Mouse (Mus musculus): ENCODE data around the gene Sp100. TPM values are rescaled to one million over a fixed set of nuclear protein-coding genes. Genes with fewer than 3 reads are reported as not detected.

Gene Sp100
- polyA plus RNA-seq, 1 experiment, result 0.14 TPM

GRCm38 (mm10) chr1:85749829-85750228 lies 100.0 kb downstream of the Sp100 start:
- no peaks in the 10 kb centered on the region for H3K27me3 ChIP-seq (ENCODE audit: control insufficient read depth, insufficient read depth, insufficient read length)
- no peak overlapping the region for H3K4me2 ChIP-seq (ENCODE audit: low read depth)
- H3K79me2 ChIP-seq (ENCODE audit: control insufficient read depth, insufficient read depth), result no peaks in the 10 kb centered on the region
- no peak overlapping the region for H3ac ChIP-seq (ENCODE audit: control insufficient read depth, insufficient read length)
- no peaks in the 10 kb centered on the region for H3K36me3 ChIP-seq (ENCODE audit: control insufficient read depth, insufficient read depth)
- TF ChIP-seq USF1 (IDR thresholded peaks at IDR 0.05; ENCODE audit: low read depth), result no peak
- no peak for TF ChIP-seq E2F4 (IDR thresholded peaks at IDR 0.05; ENCODE audit: insufficient read depth)
- TF ChIP-seq REST (IDR thresholded peaks at IDR 0.05; ENCODE audit: insufficient read depth, insufficient read length), result no peak
- no peak for TF ChIP-seq TCF12 (IDR thresholded peaks at IDR 0.05; ENCODE audit: insufficient read depth, poor library complexity, severe bottlenecking)
- peak in 1 of 3 experiments; percentile 37 for TF ChIP-seq MYOG (IDR thresholded peaks at IDR 0.05; ENCODE audit: control insufficient read depth in 1 of 3, insufficient read depth in 1 of 3, insufficient read length in 2 of 3, low read depth in 2 of 3)
- no peak for TF ChIP-seq POLR2AphosphoS2 (IDR thresholded peaks at IDR 0.05; ENCODE audit: insufficient read length, low read depth)
- peak in 1 of 3 experiments; percentile 51 for TF ChIP-seq MYOD1 (IDR thresholded peaks at IDR 0.05; ENCODE audit: control insufficient read depth in 1 of 3, insufficient read length in 2 of 3, low read depth in 2 of 3)
- TF ChIP-seq SRF (IDR thresholded peaks at IDR 0.05; ENCODE audit: control insufficient read depth, insufficient read length, low read depth), result no peak
- no peak for TF ChIP-seq CEBPB (IDR thresholded peaks at IDR 0.05; ENCODE audit: insufficient read depth, poor library complexity, severe bottlenecking)
- no peak for TF ChIP-seq MAX (IDR thresholded peaks at IDR 0.05; ENCODE audit: low read depth)
- no peak for TF ChIP-seq TCF3 (IDR thresholded peaks at IDR 0.05; ENCODE audit: insufficient read length, low read depth)
- TF ChIP-seq POLR2A (IDR thresholded peaks at IDR 0.05; ENCODE audit: insufficient read length, low read depth), result no peak
- no peak overlapping the region for H3K4me3 ChIP-seq

- no peak overlapping the region for H3K4me2 ChIP-seq (ENCODE audit: low read depth)
- H3K79me2 ChIP-seq (ENCODE audit: control insufficient read depth, insufficient read depth), result no peaks in the 10 kb centered on the region
- TF ChIP-seq CEBPB (IDR thresholded peaks at IDR 0.05; ENCODE audit: insufficient read depth, poor library complexity, severe bottlenecking), result no peak
- TF ChIP-seq SRF (IDR thresholded peaks at IDR 0.05; ENCODE audit: control insufficient read depth, insufficient read length, low read depth), result no peak
- TF ChIP-seq REST (IDR thresholded peaks at IDR 0.05; ENCODE audit: insufficient read depth, insufficient read length), result no peak
- TF ChIP-seq MAX (IDR thresholded peaks at IDR 0.05; ENCODE audit: low read depth), result no peak
- no peak for TF ChIP-seq POLR2AphosphoS2 (IDR thresholded peaks at IDR 0.05; ENCODE audit: insufficient read length, low read depth)
- TF ChIP-seq MYOG (IDR thresholded peaks at IDR 0.05; ENCODE audit: control insufficient read depth in 1 of 3, insufficient read depth in 1 of 3, insufficient read length in 2 of 3, low read depth in 2 of 3), result no peak
- no peak for TF ChIP-seq USF1 (IDR thresholded peaks at IDR 0.05; ENCODE audit: low read depth)
- TF ChIP-seq TCF3 (IDR thresholded peaks at IDR 0.05; ENCODE audit: insufficient read length, low read depth), result no peak
- TF ChIP-seq POLR2A (IDR thresholded peaks at IDR 0.05; ENCODE audit: insufficient read length, low read depth), result no peak
- no peak for TF ChIP-seq E2F4 (IDR thresholded peaks at IDR 0.05; ENCODE audit: insufficient read depth)
- no peak for TF ChIP-seq MYOD1 (IDR thresholded peaks at IDR 0.05; ENCODE audit: control insufficient read depth in 1 of 3, insufficient read length in 2 of 3, low read depth in 2 of 3)
- TF ChIP-seq TCF12 (IDR thresholded peaks at IDR 0.05; ENCODE audit: insufficient read depth, poor library complexity, severe bottlenecking), result no peak
- H3K4me3 ChIP-seq, result no peak overlapping the region
- H3K27me3 ChIP-seq (ENCODE audit: control insufficient read depth, insufficient read depth, insufficient read length), result no peaks in the 10 kb centered on the region
- H3ac ChIP-seq (ENCODE audit: control insufficient read depth, insufficient read length), result no peak overlapping the region
- no peaks in the 10 kb centered on the region for H3K36me3 ChIP-seq (ENCODE audit: control insufficient read depth, insufficient read depth)
Measured at GRCm38 (mm10) chr1:85750650-85751049, 100.9 kb downstream of the Sp100 start.

GRCm38 (mm10) chr1:85751494-85751893 lies 101.7 kb downstream of the Sp100 start:
- Histone ChIP-seq H3K27me3 (ENCODE audit: control insufficient read depth, insufficient read depth, insufficient read length) (no peaks in the 10 kb centered on the region), H3K36me3 (ENCODE audit: control insufficient read depth, insufficient read depth) (no peaks in the 10 kb centered on the region), H3ac (ENCODE audit: control insufficient read depth, insufficient read length) (no peak overlapping the region), H3K4me3 (no peak overlapping the region), H3K4me2 (ENCODE audit: low read depth) (no peak overlapping the region), H3K79me2 (ENCODE audit: control insufficient read depth, insufficient read depth) (no peaks in the 10 kb centered on the region)
- TF ChIP-seq TCF12 (IDR thresholded peaks at IDR 0.05; ENCODE audit: insufficient read depth, poor library complexity, severe bottlenecking), result no peak
- TF ChIP-seq SRF (IDR thresholded peaks at IDR 0.05; ENCODE audit: control insufficient read depth, insufficient read length, low read depth), result no peak
- TF ChIP-seq TCF3 (IDR thresholded peaks at IDR 0.05; ENCODE audit: insufficient read length, low read depth), result no peak
- TF ChIP-seq CEBPB (IDR thresholded peaks at IDR 0.05; ENCODE audit: insufficient read depth, poor library complexity, severe bottlenecking), result no peak
- no peak for TF ChIP-seq E2F4 (IDR thresholded peaks at IDR 0.05; ENCODE audit: insufficient read depth)
- TF ChIP-seq POLR2AphosphoS2 (IDR thresholded peaks at IDR 0.05; ENCODE audit: insufficient read length, low read depth), result no peak
- TF ChIP-seq MYOD1 (IDR thresholded peaks at IDR 0.05; ENCODE audit: control insufficient read depth in 1 of 3, insufficient read length in 2 of 3, low read depth in 2 of 3), result no peak
- TF ChIP-seq MYOG (IDR thresholded peaks at IDR 0.05; ENCODE audit: control insufficient read depth in 1 of 3, insufficient read depth in 1 of 3, insufficient read length in 2 of 3, low read depth in 2 of 3), result no peak
- no peak for TF ChIP-seq POLR2A (IDR thresholded peaks at IDR 0.05; ENCODE audit: insufficient read length, low read depth)
- TF ChIP-seq REST (IDR thresholded peaks at IDR 0.05; ENCODE audit: insufficient read depth, insufficient read length), result no peak
- no peak for TF ChIP-seq MAX (IDR thresholded peaks at IDR 0.05; ENCODE audit: low read depth)
- no peak for TF ChIP-seq USF1 (IDR thresholded peaks at IDR 0.05; ENCODE audit: low read depth)

GRCm38 (mm10) chr1:85751932-85752680 lies 102.3 kb downstream of the Sp100 start:
- TF ChIP-seq USF1 (IDR thresholded peaks at IDR 0.05; ENCODE audit: low read depth) (no peak), CEBPB (IDR thresholded peaks at IDR 0.05; ENCODE audit: insufficient read depth, poor library complexity, severe bottlenecking) (no peak)
- no peak overlapping the region for H3K4me2 ChIP-seq (ENCODE audit: low read depth)
- H3K36me3 ChIP-seq (ENCODE audit: control insufficient read depth, insufficient read depth), result no peaks in the 10 kb centered on the region

More at GRCm38 (mm10) chr1:85751932-85752680, 102.3 kb downstream of the Sp100 start:
- Histone ChIP-seq H3K4me3 (no peak overlapping the region), H3K79me2 (ENCODE audit: control insufficient read depth, insufficient read depth) (no peaks in the 10 kb centered on the region), H3ac (ENCODE audit: control insufficient read depth, insufficient read length) (no peak overlapping the region), H3K27me3 (ENCODE audit: control insufficient read depth, insufficient read depth, insufficient read length) (no peaks in the 10 kb centered on the region)
